Mouse (Mus musculus) MEL (cell line): ENCODE data around the gene Phgr1. TPM values are rescaled to one million over a fixed set of nuclear protein-coding genes. Genes with fewer than 3 reads are reported as not detected.

Experiments
- DNase-seq: peaks from one replicate; pipeline ENCODE4 v3.0.0; 2011; ENCODE audit warnings: low read depth, low spot score
- H3K27ac ChIP-seq: 2 replicates; pipeline ENCODE4 v1.5.1; 2012; ENCODE audit warnings: low read depth, mild to moderate bottlenecking, control low read depth, low read length, moderate library complexity; ENCODE audit not compliant: control insufficient read depth
- H3K27me3 ChIP-seq, 2 experiments: fragments of 150-350 bp in 1 of 2; sonication (generic) in 1 of 2; 2 replicates each; pipeline ENCODE4 v1.6.1; 2012; ENCODE audit warnings: low read length in 2 of 2, mild to moderate bottlenecking in 2 of 2, improper control_type of control experiment in 1 of 2, moderate library complexity in 1 of 2; ENCODE audit not compliant: insufficient read depth in 2 of 2, control insufficient read depth in 1 of 2
- H3K36me3 ChIP-seq, 2 experiments: 2 replicates each; pipeline ENCODE4 v1.6.1; 2012 to 2014; ENCODE audit warnings: low read length in 2 of 2, improper control_type of control experiment in 1 of 2, inconsistent platforms in 1 of 2, mild to moderate bottlenecking in 1 of 2; ENCODE audit not compliant: insufficient read depth in 2 of 2, control insufficient read depth in 1 of 2
- H3K4me1 ChIP-seq, 2 experiments: fragments of 150-350 bp in 1 of 2; sonication (generic) in 1 of 2; 2 replicates each; pipeline ENCODE4 v1.6.1; 2012; ENCODE audit warnings: low read length in 2 of 2, improper control_type of control experiment in 1 of 2, mild to moderate bottlenecking in 1 of 2; ENCODE audit not compliant: insufficient read depth in 2 of 2, control insufficient read depth in 1 of 2
- H3K4me3 ChIP-seq, 2 experiments: fragments of 150-350 bp in 1 of 2; sonication (generic) in 1 of 2; 2 replicates each; pipeline ENCODE4 v1.5.1; 2012; ENCODE audit warnings: low read depth in 2 of 2, low read length in 2 of 2, mild to moderate bottlenecking in 2 of 2, moderate library complexity in 2 of 2, control low read depth in 1 of 2, improper control_type of control experiment in 1 of 2; ENCODE audit not compliant: control insufficient read depth in 1 of 2, insufficient read depth in 1 of 2
- H3K79me2 ChIP-seq: 2 replicates; pipeline ENCODE4 v1.6.1; 2012; ENCODE audit warnings: mild to moderate bottlenecking, low read length, moderate library complexity; ENCODE audit not compliant: control insufficient read depth, poor library complexity, insufficient read depth
- H3K9ac ChIP-seq: 2 replicates; pipeline ENCODE4 v1.6.1; 2012; ENCODE audit warnings: low read depth, mild to moderate bottlenecking, control low read depth, low read length, moderate library complexity; ENCODE audit not compliant: control insufficient read depth, poor library complexity, severe bottlenecking
- H3K9me3 ChIP-seq: fragments of 150-350 bp; sonication (generic); replicated peaks from 2 replicates; pipeline ENCODE4 v1.6.1; 2012; ENCODE audit warnings: mild to moderate bottlenecking, low read length, improper control_type of control experiment, moderate library complexity; ENCODE audit not compliant: insufficient read depth
- BHLHE40 ChIP-seq: IDR thresholded peaks from 2 replicates; pipeline ENCODE4 v1.6.1; 2012; ENCODE audit warnings: low read depth, mild to moderate bottlenecking, inconsistent platforms, low read length, improper control_type of control experiment, borderline replicate concordance
- CHD1 ChIP-seq: IDR thresholded peaks from 2 replicates; pipeline ENCODE4 v1.6.1; 2012; ENCODE audit warnings: low read depth, mild to moderate bottlenecking, inconsistent platforms, low read length, improper control_type of control experiment
- CHD2 ChIP-seq: IDR thresholded peaks from 2 replicates; pipeline ENCODE4 v1.6.1; 2011; ENCODE audit warnings: low read length, improper control_type of control experiment
- CTCF ChIP-seq, 3 experiments: IDR thresholded peaks in 2 of 3; conservative IDR thresholded peaks in 1 of 3; 2 replicates each; pipeline ENCODE4 v1.5.1; 2011 to 2012; ENCODE audit warnings: low read length in 3 of 3, low read depth in 2 of 3, mild to moderate bottlenecking in 2 of 3, improper control_type of control experiment in 1 of 3, inconsistent platforms in 1 of 3, mixed read lengths in 1 of 3, moderate library complexity in 1 of 3; ENCODE audit not compliant: control insufficient read depth in 1 of 3, insufficient read depth in 1 of 3, poor library complexity in 1 of 3, severe bottlenecking in 1 of 3
- E2F4 ChIP-seq: IDR thresholded peaks from 2 replicates; pipeline ENCODE4 v1.6.1; 2011; ENCODE audit warnings: low read depth, low read length, improper control_type of control experiment, borderline replicate concordance
- EP300 ChIP-seq, 2 experiments: IDR thresholded peaks; 2 replicates each; pipeline ENCODE4 v1.6.1; 2011; ENCODE audit warnings: improper control_type of control experiment in 2 of 2, low read length in 2 of 2, low read depth in 1 of 2, mild to moderate bottlenecking in 1 of 2
- ETS1 ChIP-seq: IDR thresholded peaks from 2 replicates; pipeline ENCODE4 v1.6.1; 2012; ENCODE audit warnings: low read depth, mild to moderate bottlenecking, inconsistent platforms, low read length, improper control_type of control experiment, moderate library complexity
- GABPA ChIP-seq: IDR thresholded peaks from 2 replicates; pipeline ENCODE4 v1.6.1; 2012; ENCODE audit warnings: low read depth, mild to moderate bottlenecking, inconsistent platforms, low read length, improper control_type of control experiment, moderate library complexity
- GATA1 ChIP-seq: IDR thresholded peaks from 2 replicates; pipeline ENCODE4 v1.6.1; 2011; ENCODE audit warnings: low read depth, low read length, improper control_type of control experiment
- JUND ChIP-seq: IDR thresholded peaks from 2 replicates; pipeline ENCODE4 v1.6.1; 2011; ENCODE audit warnings: low read depth, mild to moderate bottlenecking, improper control_type of control experiment, low read length
- KAT2A ChIP-seq: conservative IDR thresholded peaks from 2 replicates; pipeline ENCODE4 v1.6.1; 2012; ENCODE audit warnings: low read depth, low read length, improper control_type of control experiment, inconsistent platforms
- MAFK ChIP-seq: IDR thresholded peaks from 2 replicates; pipeline ENCODE4 v1.6.1; 2011; ENCODE audit warnings: low read depth, mild to moderate bottlenecking, low read length, improper control_type of control experiment, borderline replicate concordance
- MAX ChIP-seq: IDR thresholded peaks from 2 replicates; pipeline ENCODE4 v1.6.1; 2011; ENCODE audit warnings: low read length, improper control_type of control experiment
- MAZ ChIP-seq: IDR thresholded peaks from 2 replicates; pipeline ENCODE4 v1.6.1; 2012; ENCODE audit warnings: low read depth, mild to moderate bottlenecking, inconsistent platforms, low read length, improper control_type of control experiment
- MXI1 ChIP-seq: IDR thresholded peaks from 2 replicates; pipeline ENCODE4 v1.6.1; 2011; ENCODE audit warnings: mild to moderate bottlenecking, low read depth, low read length, improper control_type of control experiment
- MYB ChIP-seq: IDR thresholded peaks from 2 replicates; pipeline ENCODE4 v1.6.1; 2011; ENCODE audit warnings: mild to moderate bottlenecking, low read depth, low read length, improper control_type of control experiment
- NRF1 ChIP-seq: IDR thresholded peaks from 2 replicates; pipeline ENCODE4 v1.6.1; 2014; ENCODE audit warnings: low read depth, mild to moderate bottlenecking, inconsistent platforms, low read length, improper control_type of control experiment, moderate library complexity; ENCODE audit not compliant: poor library complexity, insufficient read depth, severe bottlenecking
- POLR2A ChIP-seq, 2 experiments: IDR thresholded peaks; 2 replicates each; pipeline ENCODE4 v1.6.1; 2011 to 2012; ENCODE audit warnings: low read length in 2 of 2, mild to moderate bottlenecking in 2 of 2, control low read depth in 1 of 2, improper control_type of control experiment in 1 of 2, low read depth in 1 of 2, moderate library complexity in 1 of 2; ENCODE audit not compliant: control insufficient read depth in 1 of 2, insufficient read depth in 1 of 2, poor library complexity in 1 of 2
- POLR2AphosphoS2 ChIP-seq: IDR thresholded peaks from 2 replicates; pipeline ENCODE4 v1.6.1; 2011; ENCODE audit warnings: low read length, improper control_type of control experiment
- POLR2AphosphoS5 ChIP-seq: IDR thresholded peaks from 2 replicates; pipeline ENCODE4 v1.6.1; 2012; ENCODE audit warnings: low read depth, borderline replicate concordance, mild to moderate bottlenecking, inconsistent platforms, low read length, moderate library complexity, mixed read lengths
- RCOR1 ChIP-seq: IDR thresholded peaks from 2 replicates; pipeline ENCODE4 v1.6.1; 2012; ENCODE audit warnings: low read depth, mild to moderate bottlenecking, inconsistent platforms, low read length, improper control_type of control experiment
- SIN3A ChIP-seq: IDR thresholded peaks from 2 replicates; pipeline ENCODE4 v1.6.1; 2012; ENCODE audit warnings: low read length, improper control_type of control experiment, inconsistent platforms
- TAL1 ChIP-seq: IDR thresholded peaks from 2 replicates; pipeline ENCODE4 v1.6.1; 2012; ENCODE audit warnings: mild to moderate bottlenecking, inconsistent platforms, low read length, moderate library complexity, mixed read lengths
- TCF12 ChIP-seq: IDR thresholded peaks from 2 replicates; pipeline ENCODE4 v1.6.1; 2014; ENCODE audit warnings: low read depth, mild to moderate bottlenecking, inconsistent platforms, low read length, improper control_type of control experiment, moderate library complexity
- UBTF ChIP-seq: IDR thresholded peaks from 2 replicates; pipeline ENCODE4 v1.6.1; 2012; ENCODE audit warnings: low read depth, mild to moderate bottlenecking, inconsistent platforms, low read length, improper control_type of control experiment, moderate library complexity, borderline replicate concordance; ENCODE audit not compliant: insufficient read depth
- USF1 ChIP-seq: IDR thresholded peaks from 2 replicates; pipeline ENCODE4 v1.6.1; 2014; ENCODE audit warnings: low read depth, mild to moderate bottlenecking, inconsistent platforms, low read length, improper control_type of control experiment, moderate library complexity
- USF2 ChIP-seq, 2 experiments: IDR thresholded peaks; 2 replicates each; pipeline ENCODE4 v1.6.1; 2011 to 2012; ENCODE audit warnings: improper control_type of control experiment in 2 of 2, low read length in 2 of 2, borderline replicate concordance in 1 of 2, inconsistent platforms in 1 of 2, low read depth in 1 of 2, mild to moderate bottlenecking in 1 of 2; ENCODE audit not compliant: insufficient read depth in 1 of 2
- ZC3H11A ChIP-seq: IDR thresholded peaks from 2 replicates; pipeline ENCODE4 v1.6.1; 2012; ENCODE audit warnings: low read depth, mild to moderate bottlenecking, inconsistent platforms, low read length, improper control_type of control experiment
- ZMIZ1 ChIP-seq: IDR thresholded peaks from 2 replicates; pipeline ENCODE4 v1.6.1; 2012; ENCODE audit warnings: low read depth, mild to moderate bottlenecking, inconsistent platforms, low read length, improper control_type of control experiment, moderate library complexity
- polyA plus RNA-seq, 2 experiments: library from polyadenylated mRNA; stranded (reverse) in 1 of 2; unstranded in 1 of 2; fragments of >175 nt in 1 of 2; fragments of >200 nt in 1 of 2; gene quantifications; 2 replicates each; pipeline versions ENCODE4 v1.2.1 to v1.2.4; 2012; ENCODE audit warnings: low replicate concordance in 2 of 2, low read depth in 1 of 2; ENCODE audit not compliant: insufficient read length in 2 of 2, insufficient read depth in 1 of 2, missing spikeins in 1 of 2
- total RNA-seq: library from RNA; depleted of rRNA; stranded (reverse); fragments of 300-350 nt; gene quantifications from 2 replicates; pipeline ENCODE4 v1.2.3, GENCODE M21; 2012

Gene Phgr1
- total and polyA plus RNA-seq, 3 experiments, result not detected

- no peaks in the 10 kb centered on the region for H3K9me3 ChIP-seq
- H3K27me3 ChIP-seq, result no peaks in the 10 kb centered on the region
- peak; percentile 86 for TF ChIP-seq RCOR1
- peak; percentile 62 for TF ChIP-seq USF1
- TF ChIP-seq TCF12, result 0 out of 2 replicates have a peak, but pooled peaks have one; percentile 16
- peak in 1 of 2 experiments; percentile 21; a peak in 1 of 4 replicates for TF ChIP-seq EP300 (IDR thresholded peaks at IDR 0.05; ENCODE audit: low read depth in 1 of 2, low read length in 2 of 2)
- 0 out of 2 replicates have a peak, but pooled peaks have one; percentile 45 for TF ChIP-seq SIN3A
- no peak for TF ChIP-seq CTCF (IDR thresholded peaks at IDR 0.05 in 2 of 3, conservative IDR thresholded peaks at IDR 0.05 in 1 of 3; ENCODE audit: control insufficient read depth in 1 of 3, insufficient read depth in 1 of 3, low read depth in 2 of 3, low read length in 3 of 3, poor library complexity in 1 of 3, severe bottlenecking in 1 of 3)
- no peak for TF ChIP-seq POLR2AphosphoS2
- peak; percentile 44 for TF ChIP-seq GATA1
- TF ChIP-seq ETS1, result peak; percentile 89
- no peak for TF ChIP-seq POLR2AphosphoS5
- no peak for TF ChIP-seq USF2 (IDR thresholded peaks at IDR 0.05; ENCODE audit: borderline replicate concordance in 1 of 2, insufficient read depth in 1 of 2, low read depth in 1 of 2, low read length in 2 of 2)
- peaks cover 0 to 32% of the 10 kb centered on the region in 2 experiments; a peak in 2 of 4 replicates for H3K36me3 ChIP-seq
- no peak overlapping the region for H3K27ac ChIP-seq
- no peak overlapping the region for H3K4me3 ChIP-seq
- H3K79me2 ChIP-seq, result no peaks in the 10 kb centered on the region; the same call in 1 of the 2 replicates
- no peak for DNase-seq
- H3K4me1 ChIP-seq, result peaks cover 21 to 56% of the 10 kb centered on the region in 2 experiments
- no peak overlapping the region for H3K9ac ChIP-seq
These were observed 9.7 kb downstream of the Phgr1 start for GRCm38 (mm10) chr2:118782303-118782702.

- Histone ChIP-seq H3K36me3 (peaks cover 0 to 29% of the 10 kb centered on the region in 2 experiments; a peak in 2 of 4 replicates), H3K79me2 (no peaks in the 10 kb centered on the region; the same call in 1 of the 2 replicates), H3K4me3 (no peak overlapping the region), H3K4me1 (peaks cover 19 to 49% of the 10 kb centered on the region in 2 experiments), H3K9me3 (no peaks in the 10 kb centered on the region), H3K9ac (no peak overlapping the region), H3K27ac (no peak overlapping the region), H3K27me3 (no peaks in the 10 kb centered on the region)
- DNase-seq, result peak; percentile 49
- TF ChIP-seq MAFK (no peak), MAZ (no peak), CTCF (IDR thresholded peaks at IDR 0.05 in 2 of 3, conservative IDR thresholded peaks at IDR 0.05 in 1 of 3; ENCODE audit: control insufficient read depth in 1 of 3, insufficient read depth in 1 of 3, low read depth in 2 of 3, low read length in 3 of 3, poor library complexity in 1 of 3, severe bottlenecking in 1 of 3) (no peak), POLR2A (IDR thresholded peaks at IDR 0.05; ENCODE audit: control insufficient read depth in 1 of 2, insufficient read depth in 1 of 2, low read depth in 1 of 2, low read length in 2 of 2, poor library complexity in 1 of 2) (no peak), MYB (no peak), EP300 (IDR thresholded peaks at IDR 0.05; ENCODE audit: low read depth in 1 of 2, low read length in 2 of 2) (no peak), TAL1 (no peak), GATA1 (0 out of 2 replicates have a peak, but pooled peaks have one; percentile 9), NRF1 (no peak), POLR2AphosphoS5 (no peak), CHD2 (no peak), ZC3H11A (no peak), GABPA (no peak), CHD1 (no peak), TCF12 (peak; percentile 11; the same call in 1 of the 2 replicates), ZMIZ1 (no peak), KAT2A (no peak), JUND (no peak), E2F4 (no peak), UBTF (no peak), MAX (no peak), USF1 (peak; percentile 95), MXI1 (no peak), USF2 (IDR thresholded peaks at IDR 0.05; ENCODE audit: borderline replicate concordance in 1 of 2, insufficient read depth in 1 of 2, low read depth in 1 of 2, low read length in 2 of 2) (peak; percentile 35 to 73; a peak in 3 of 4 replicates), BHLHE40 (peak; percentile 85)
These were observed 10.5 kb downstream of the Phgr1 start for GRCm38 (mm10) chr2:118783093-118783492.
